Mouse (Mus musculus): ENCODE results near the gene Mamdc4. TPM values are rescaled to one million over a fixed set of nuclear protein-coding genes. Genes with fewer than 3 reads are reported as not detected.

Mamdc4 gene
- 0.60 and 1.3 TPM in 2 replicates for polyA plus RNA-seq (2012; ENCODE audit: insufficient read depth, insufficient read length, missing spikeins)

DNA sequence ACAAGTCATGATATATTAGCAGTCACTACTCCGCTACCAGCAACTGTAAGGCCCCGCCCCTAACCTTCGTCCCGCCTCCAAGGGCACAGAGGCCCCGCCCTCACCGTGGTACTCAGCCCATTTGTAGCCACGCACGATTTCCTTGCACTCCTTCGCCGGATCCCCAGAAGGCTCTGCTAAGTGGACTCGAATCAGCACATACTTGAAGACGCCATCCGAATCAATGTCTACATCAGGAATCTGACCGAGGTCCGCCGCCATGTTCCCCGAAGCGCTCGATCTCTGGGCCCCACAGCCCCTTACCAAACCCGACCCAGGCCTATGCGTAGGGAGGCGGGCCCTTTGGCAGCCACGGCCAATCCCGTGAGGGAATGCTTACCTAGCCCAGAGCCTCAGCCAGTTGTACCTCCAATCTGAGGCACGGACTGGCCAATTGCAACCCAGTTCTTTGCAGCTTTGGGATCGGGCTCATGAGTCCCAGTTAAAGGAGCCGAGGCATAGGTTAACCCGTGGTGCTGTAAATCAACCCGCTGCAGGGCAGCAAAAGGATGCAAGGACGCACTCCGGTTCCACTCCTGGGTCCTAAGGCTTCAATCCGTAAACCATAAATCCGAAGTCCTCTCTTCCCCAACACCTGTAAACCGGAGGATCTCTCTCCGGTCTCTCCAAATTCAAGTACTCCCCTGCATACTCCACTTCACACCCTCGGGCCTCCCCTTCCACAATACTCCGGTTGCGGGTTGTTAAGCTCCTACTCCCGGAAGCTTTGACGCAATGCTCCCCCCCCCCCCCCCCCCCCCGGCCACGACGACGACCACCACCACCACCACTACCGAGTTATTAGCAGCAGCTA is at the start of gene Mamdc4, which contains the start of gene Phpt1:
TSS of gene Mamdc4 (minus strand) at position 267 of the 853 bp plus-strand sequence.
TSS of gene Phpt1 (minus strand) at position 646 of the 853 bp plus-strand sequence.
- TF ChIP-seq POLR2A (IDR thresholded peaks at IDR 0.05; ENCODE audit: borderline replicate concordance, low read depth, low read length): no peak
- no peak for TF ChIP-seq CTCF (IDR thresholded peaks at IDR 0.05; ENCODE audit: low read depth, low read length)
- Histone ChIP-seq H3K27ac (ENCODE audit: insufficient read depth, low read depth, low read length) (peak within 1 kb of the TSS; percentile 60), H3K4me1 (ENCODE audit: control insufficient read depth, insufficient read depth, low read length) (peaks cover 13% of the 10 kb centered on the region), H3K4me3 (ENCODE audit: insufficient read depth, low read length) (peak within 1 kb of the TSS; percentile 62)

DNA sequence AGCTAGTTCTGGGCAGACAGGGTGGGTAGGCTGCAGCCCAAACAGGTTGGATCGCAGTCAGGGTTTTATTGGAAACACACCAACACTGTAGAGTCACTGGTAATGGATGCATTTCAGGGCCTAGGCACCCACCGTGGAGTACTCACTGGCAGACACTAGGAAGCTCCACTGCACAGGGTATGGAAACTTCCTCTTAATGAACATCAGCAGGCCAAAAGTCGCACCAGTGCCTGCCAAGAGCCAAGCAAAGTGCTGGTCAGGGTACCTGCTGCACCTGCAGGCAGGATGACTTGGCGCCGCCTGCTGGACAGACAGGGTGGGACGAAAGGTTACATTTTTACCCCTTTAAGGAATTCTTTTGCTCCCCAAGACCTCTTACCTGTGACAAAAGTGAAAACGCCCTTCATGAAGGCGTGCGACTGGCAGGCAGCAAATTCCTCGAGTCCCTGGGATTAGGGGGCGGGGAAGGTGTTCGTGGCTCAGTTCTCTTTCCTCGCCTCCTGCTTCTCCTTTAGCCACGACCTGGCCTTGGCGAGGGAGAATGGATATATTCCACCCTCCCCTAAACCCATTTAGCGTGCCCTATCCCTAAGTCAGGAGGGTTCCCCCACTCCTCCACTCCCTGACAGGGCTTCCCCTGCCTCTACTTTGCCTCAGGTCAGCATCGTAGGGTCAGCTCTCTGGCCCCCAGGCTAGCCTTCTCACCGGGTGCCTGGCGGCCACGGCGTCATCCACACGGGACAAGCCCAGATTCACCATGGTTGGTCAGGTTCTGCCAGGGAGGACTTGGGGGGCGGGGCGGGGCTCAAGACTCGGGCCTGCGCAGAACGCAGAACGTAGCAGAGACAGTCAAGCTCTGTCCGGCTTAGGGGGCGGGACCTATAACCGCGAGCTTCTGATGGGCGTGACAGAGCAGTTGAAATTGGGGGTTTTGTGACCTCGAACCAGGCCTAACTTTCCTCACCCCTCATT is 46.9 kb upstream of the Mamdc4 start, which contains the start of gene Tmem141:
TSS of gene Tmem141 (minus strand) at position 777 of the 972 bp plus-strand sequence.
- Histone ChIP-seq H3K27ac (ENCODE audit: insufficient read depth, low read depth, low read length) (peak within 1 kb of the TSS; percentile 53), H3K4me1 (ENCODE audit: control insufficient read depth, insufficient read depth, low read length) (peaks cover 11% of the 10 kb centered on the region), H3K4me3 (ENCODE audit: insufficient read depth, low read length) (peak within 1 kb of the TSS; percentile 74)
- peak; percentile 65 for TF ChIP-seq CTCF (IDR thresholded peaks at IDR 0.05; ENCODE audit: low read depth, low read length)
- TF ChIP-seq POLR2A (IDR thresholded peaks at IDR 0.05; ENCODE audit: borderline replicate concordance, low read depth, low read length): no peak

DNA sequence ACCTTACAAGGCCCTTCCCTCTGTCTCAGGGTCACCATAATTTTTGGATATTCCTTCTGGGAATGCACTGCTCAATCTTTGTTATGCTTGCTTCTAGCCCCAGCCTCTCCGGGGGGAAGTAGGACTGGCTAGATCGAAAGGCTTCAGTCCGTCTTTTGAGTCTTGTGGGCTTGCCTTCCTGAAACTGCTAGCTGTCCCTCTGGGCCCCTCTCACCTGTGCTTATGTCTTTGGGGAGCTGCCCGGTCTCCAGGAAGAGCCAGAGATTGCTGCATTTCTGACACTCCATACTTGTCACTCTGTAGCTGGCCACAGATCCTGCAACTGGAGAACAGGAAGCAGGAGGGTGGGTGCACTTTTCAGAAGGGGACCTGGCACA is 46.2 kb upstream of the Mamdc4 start:
- peak overlapping the region; percentile 74 for H3K4me3 ChIP-seq (ENCODE audit: insufficient read depth, low read length)
- H3K27ac ChIP-seq (ENCODE audit: insufficient read depth, low read depth, low read length): peak overlapping the region; percentile 39; the same call in 1 of the 2 replicates
- peaks cover 11% of the 10 kb centered on the region for H3K4me1 ChIP-seq (ENCODE audit: control insufficient read depth, insufficient read depth, low read length)
- no peak for TF ChIP-seq POLR2A (IDR thresholded peaks at IDR 0.05; ENCODE audit: borderline replicate concordance, low read depth, low read length)
- TF ChIP-seq CTCF (IDR thresholded peaks at IDR 0.05; ENCODE audit: low read depth, low read length): no peak

DNA sequence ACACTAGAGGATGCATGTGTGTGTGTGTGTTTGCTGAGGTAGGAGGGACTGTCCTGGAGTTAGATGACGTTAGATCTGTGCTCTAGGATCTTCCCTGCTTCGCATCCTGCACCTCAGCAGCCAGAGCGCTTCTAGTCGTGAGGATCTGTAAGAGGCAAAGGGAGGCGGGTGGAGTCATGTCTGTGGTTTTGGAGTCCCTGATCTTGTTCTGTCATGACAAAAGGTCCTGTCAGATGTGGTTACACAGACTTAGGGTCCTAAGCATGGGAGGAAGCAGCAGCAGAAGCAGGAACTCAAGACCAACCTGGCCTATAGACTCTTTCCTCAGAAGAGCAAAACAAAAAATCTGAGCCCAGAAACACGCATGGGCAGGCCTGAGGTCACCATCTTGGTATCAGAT is 45.7 kb upstream of the Mamdc4 start:
- Histone ChIP-seq H3K4me1 (ENCODE audit: control insufficient read depth, insufficient read depth, low read length) (peaks cover 11% of the 10 kb centered on the region), H3K27ac (ENCODE audit: insufficient read depth, low read depth, low read length) (no peak overlapping the region), H3K4me3 (ENCODE audit: insufficient read depth, low read length) (peak overlapping the region; percentile 74; the same call in 1 of the 2 replicates)
- no peak for TF ChIP-seq CTCF (IDR thresholded peaks at IDR 0.05; ENCODE audit: low read depth, low read length)
- TF ChIP-seq POLR2A (IDR thresholded peaks at IDR 0.05; ENCODE audit: borderline replicate concordance, low read depth, low read length): no peak

DNA sequence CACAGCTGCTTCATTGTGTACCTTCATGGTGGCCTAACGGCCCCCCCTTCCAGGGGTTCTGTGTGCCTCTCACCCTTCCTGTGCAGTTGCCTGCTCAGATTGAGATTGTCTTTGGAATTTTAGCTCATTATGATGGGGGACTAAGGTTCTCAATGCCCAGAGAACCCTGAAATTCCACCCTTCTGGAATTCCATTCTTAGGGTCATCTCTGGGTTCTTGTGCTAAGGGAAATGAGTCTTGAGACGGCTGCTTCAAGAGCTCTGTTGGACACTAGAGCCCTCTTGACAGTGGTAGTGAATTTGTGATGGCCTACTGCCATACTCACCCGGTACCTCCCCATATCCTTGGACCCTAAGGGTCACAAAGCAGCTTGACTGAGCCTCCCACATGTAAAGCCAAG is 42.9 kb upstream of the Mamdc4 start, which contains the start of gene Ccdc183:
TSS of gene Ccdc183 (minus strand) at position 101 of the 400 bp plus-strand sequence.
- Histone ChIP-seq H3K4me1 (ENCODE audit: control insufficient read depth, insufficient read depth, low read length) (peaks cover 11% of the 10 kb centered on the region), H3K4me3 (ENCODE audit: insufficient read depth, low read length) (no peak within 1 kb of the TSS), H3K27ac (ENCODE audit: insufficient read depth, low read depth, low read length) (no peak within 1 kb of the TSS)
- no peak for TF ChIP-seq POLR2A (IDR thresholded peaks at IDR 0.05; ENCODE audit: borderline replicate concordance, low read depth, low read length)
- no peak for TF ChIP-seq CTCF (IDR thresholded peaks at IDR 0.05; ENCODE audit: low read depth, low read length)

DNA sequence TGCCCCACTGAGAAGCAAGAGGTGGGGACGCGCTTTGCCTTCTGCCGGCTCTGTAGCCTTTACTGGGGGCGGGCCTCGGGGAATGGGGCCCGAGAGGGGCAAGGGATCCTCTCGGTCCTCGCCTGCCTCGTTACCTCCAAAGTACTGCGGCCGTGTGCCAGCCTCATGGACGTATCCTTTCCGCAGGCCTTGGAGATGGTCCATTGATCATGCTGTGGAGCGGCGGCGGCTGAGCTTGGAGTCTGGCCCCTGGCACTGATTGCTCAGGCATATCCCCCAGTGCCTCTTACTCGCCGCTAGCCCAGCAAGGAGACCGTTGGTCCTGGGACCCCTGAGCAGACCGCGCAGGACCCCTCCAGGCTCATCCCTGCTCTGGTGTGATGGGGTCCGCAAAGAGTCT is 41.8 kb upstream of the Mamdc4 start:
- Histone ChIP-seq H3K4me3 (ENCODE audit: insufficient read depth, low read length) (no peak overlapping the region), H3K27ac (ENCODE audit: insufficient read depth, low read depth, low read length) (no peak overlapping the region)
- TF ChIP-seq CTCF (IDR thresholded peaks at IDR 0.05; ENCODE audit: low read depth, low read length) (no peak), POLR2A (IDR thresholded peaks at IDR 0.05; ENCODE audit: borderline replicate concordance, low read depth, low read length) (no peak)

DNA sequence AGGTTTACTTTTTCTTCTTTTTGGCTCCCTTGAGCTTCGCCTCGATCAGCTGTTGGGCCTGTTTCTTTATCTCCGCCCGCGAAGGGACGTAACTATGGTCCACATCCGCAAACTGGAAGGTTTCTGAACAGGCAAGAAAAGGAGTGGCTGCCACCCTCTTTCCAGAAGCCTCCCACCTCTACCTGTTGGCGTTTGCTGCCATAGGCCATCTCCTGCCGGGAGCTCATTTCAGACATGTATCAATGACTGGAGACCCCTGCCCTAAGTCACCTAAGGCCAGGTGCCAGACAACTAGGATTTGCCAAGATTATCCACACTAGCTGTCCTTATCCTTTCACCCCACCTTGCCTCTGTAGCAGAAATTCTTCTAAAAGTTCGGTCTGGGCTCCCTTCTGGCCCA is 34.0 kb upstream of the Mamdc4 start:
- peak overlapping the region; percentile 90; the same call in 1 of the 2 replicates for H3K4me3 ChIP-seq (ENCODE audit: insufficient read depth, low read length)
- peaks cover 14% of the 10 kb centered on the region for H3K4me1 ChIP-seq (ENCODE audit: control insufficient read depth, insufficient read depth, low read length)
- H3K27ac ChIP-seq (ENCODE audit: insufficient read depth, low read depth, low read length): no peak overlapping the region
- no peak for TF ChIP-seq CTCF (IDR thresholded peaks at IDR 0.05; ENCODE audit: low read depth, low read length)
- TF ChIP-seq POLR2A (IDR thresholded peaks at IDR 0.05; ENCODE audit: borderline replicate concordance, low read depth, low read length): no peak

More for the DNA sequence above, 41.8 kb upstream of the Mamdc4 start:
- H3K4me1 ChIP-seq (ENCODE audit: control insufficient read depth, insufficient read depth, low read length): peaks cover 11% of the 10 kb centered on the region

DNA sequence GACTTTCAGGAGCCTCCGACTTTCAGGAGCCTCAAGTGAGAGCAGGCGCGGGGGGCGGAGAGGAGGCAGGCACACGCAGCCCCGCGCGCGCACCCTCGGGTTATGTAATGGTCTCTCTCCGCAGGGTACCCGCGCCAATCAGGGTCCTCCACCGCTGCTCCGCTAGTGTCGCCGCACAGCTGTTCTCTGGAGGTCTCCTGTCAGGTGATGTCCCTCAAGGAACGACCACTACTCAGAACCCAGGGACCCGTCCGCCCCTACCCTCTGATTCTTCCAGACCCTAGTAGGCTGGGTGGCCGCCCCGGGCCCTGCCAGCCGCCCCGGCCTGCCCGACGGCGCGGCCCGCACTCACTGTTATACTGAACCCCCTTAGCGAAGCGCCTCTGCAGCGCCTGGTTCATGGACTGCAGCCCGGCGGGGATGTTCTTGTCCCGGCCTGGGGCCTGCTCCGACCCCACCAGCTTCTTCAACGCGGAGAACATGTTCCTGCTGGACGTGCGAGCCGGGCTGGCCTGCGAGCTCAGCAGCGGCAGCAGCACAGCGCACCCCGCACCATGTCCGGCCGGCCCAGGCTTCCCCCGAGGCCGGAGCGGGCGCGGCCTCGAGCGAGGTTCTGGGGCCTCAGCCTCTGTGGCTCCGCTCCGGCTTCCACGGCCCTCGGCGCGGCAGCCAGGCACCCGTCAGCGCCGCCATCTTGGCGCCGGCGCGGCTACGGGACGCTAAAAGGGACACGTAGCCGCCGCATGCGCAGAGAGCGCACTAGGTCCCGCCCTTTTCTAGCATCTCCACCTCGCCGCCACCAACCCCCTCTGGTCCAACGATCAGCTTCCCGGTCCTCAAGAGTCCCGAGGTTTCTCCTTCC is 33.3 kb upstream of the Mamdc4 start, which contains the start of gene Rabl6:
TSS of gene Rabl6 (minus strand) at position 761 of the 862 bp plus-strand sequence.
- peak within 1 kb of the TSS; percentile 53 for H3K27ac ChIP-seq (ENCODE audit: insufficient read depth, low read depth, low read length)
- H3K4me1 ChIP-seq (ENCODE audit: control insufficient read depth, insufficient read depth, low read length): peaks cover 14% of the 10 kb centered on the region
- peak within 1 kb of the TSS; percentile 90 for H3K4me3 ChIP-seq (ENCODE audit: insufficient read depth, low read length)
- TF ChIP-seq POLR2A (IDR thresholded peaks at IDR 0.05; ENCODE audit: borderline replicate concordance, low read depth, low read length): no peak
- no peak for TF ChIP-seq CTCF (IDR thresholded peaks at IDR 0.05; ENCODE audit: low read depth, low read length)

All from bone marrow macrophage, adult 2 months (primary cell).